Mouse (Mus musculus) intestine, embryonic 16.5 days (tissue): ENCODE data around the gene Pate1. TPM values are rescaled to one million over a fixed set of nuclear protein-coding genes. Genes with fewer than 3 reads are reported as not detected.

ENCODE experiments used
- ATAC-seq: fragments of 200-750 bp; cut with Nextera tagmentation; 2 replicates; pipeline ENCODE4 v1.8.0; 2017; ENCODE audit warnings: moderate TSS enrichment, moderate library complexity
- H3K27ac ChIP-seq: fragments of 300-500 bp; sonication (generic); 2 replicates; pipeline ENCODE4 v1.5.1; 2014; ENCODE audit warnings: mild to moderate bottlenecking, low read length
- H3K27me3 ChIP-seq: fragments of 300-500 bp; sonication (generic); replicated peaks from 2 replicates; pipeline ENCODE4 v1.6.1; 2014; ENCODE audit warnings: low read length, control low read depth, mixed read lengths; ENCODE audit not compliant: control insufficient read depth, insufficient read depth
- H3K36me3 ChIP-seq: fragments of 300-500 bp; sonication (generic); 2 replicates; pipeline ENCODE4 v1.6.1; 2014; ENCODE audit warnings: low read length, control low read depth; ENCODE audit not compliant: control insufficient read depth, insufficient read depth
- H3K4me1 ChIP-seq: fragments of 300-500 bp; sonication (generic); 2 replicates; pipeline ENCODE4 v1.6.1; 2014; ENCODE audit warnings: low read length, control low read depth, mixed read lengths; ENCODE audit not compliant: control insufficient read depth, insufficient read depth
- H3K4me2 ChIP-seq: fragments of 300-500 bp; sonication (generic); 2 replicates; pipeline ENCODE4 v1.6.1; 2014; ENCODE audit warnings: low read depth, low read length, control low read depth
- H3K4me3 ChIP-seq: fragments of 300-500 bp; sonication (generic); 2 replicates; pipeline ENCODE4 v1.5.1; 2014; ENCODE audit warnings: mild to moderate bottlenecking, low read length
- H3K9ac ChIP-seq: fragments of 300-500 bp; sonication (generic); 2 replicates; pipeline ENCODE4 v1.6.1; 2014; ENCODE audit warnings: low read depth, low read length
- H3K9me3 ChIP-seq: fragments of 300-500 bp; sonication (generic); 2 replicates; pipeline ENCODE4 v1.6.1; 2016; ENCODE audit warnings: low read length, control low read depth; ENCODE audit not compliant: control insufficient read depth
- WGBS: fragments of 180-500 bp; shearing (Covaris S2); extraction: QIAGEN DNeasy Blood & Tissue Kit; methylation state at CpG from one replicate; pipeline ENCODE4 v1.1.7; 2014; 5-methylcytosine and 5-hydroxymethylcytosine counted together
- polyA plus RNA-seq: library from polyadenylated mRNA; unstranded; fragments of >200 nt; fragmentation: Nextera tagmentation; extraction: Ambion mirVana; gene quantifications from 2 replicates; pipeline ENCODE4 v1.2.1, GENCODE M21; 2015

Gene Pate1
- not detected in 2 replicates for polyA plus RNA-seq

GRCm38 (mm10) chr9:35687013-35687412 is at the start of gene Pate1:
Gene Pate1 (minus strand): TSS chr9:35687390.
- Histone ChIP-seq H3K4me2 (no peak within 1 kb of the TSS), H3K36me3 (no peaks in the 10 kb centered on the region), H3K4me1 (no peaks in the 10 kb centered on the region), H3K27me3 (no peaks in the 10 kb centered on the region), H3K27ac (no peak within 1 kb of the TSS), H3K9me3 (no peaks in the 10 kb centered on the region), H3K9ac (no peak within 1 kb of the TSS), H3K4me3 (no peak within 1 kb of the TSS)
- ATAC-seq = no peak
- WGBS = 34% methylated on average over 1 of the region's 1 CpGs

GRCm38 (mm10) chr9:35707265-35707664 is 20.1 kb upstream of the Pate1 start:
- H3K4me2 ChIP-seq = no peak overlapping the region
- no peaks in the 10 kb centered on the region for H3K4me1 ChIP-seq
- no peaks in the 10 kb centered on the region for H3K27me3 ChIP-seq
- no peak overlapping the region for H3K4me3 ChIP-seq
- no peaks in the 10 kb centered on the region for H3K9me3 ChIP-seq
- no peaks in the 10 kb centered on the region for H3K36me3 ChIP-seq
- no peak for ATAC-seq
- no peak overlapping the region for H3K27ac ChIP-seq
- H3K9ac ChIP-seq = no peak overlapping the region

- H3K9ac ChIP-seq = no peak overlapping the region
- no peak overlapping the region for H3K27ac ChIP-seq
- no peaks in the 10 kb centered on the region for H3K9me3 ChIP-seq
- H3K4me1 ChIP-seq = no peaks in the 10 kb centered on the region
- no peaks in the 10 kb centered on the region for H3K27me3 ChIP-seq
- no peak overlapping the region for H3K4me3 ChIP-seq
- no peaks in the 10 kb centered on the region for H3K36me3 ChIP-seq
- H3K4me2 ChIP-seq = no peak overlapping the region
- ATAC-seq = no peak
These were observed 4.7 kb upstream of the Pate1 start for GRCm38 (mm10) chr9:35691924-35692323.

GRCm38 (mm10) chr9:35673557-35673956 is 13.6 kb downstream of the Pate1 start:
- H3K4me2 ChIP-seq = no peak overlapping the region
- WGBS = 82% methylated on average over 2 of the region's 2 CpGs
- no peaks in the 10 kb centered on the region for H3K4me1 ChIP-seq
- no peak overlapping the region for H3K27ac ChIP-seq
- H3K9ac ChIP-seq = no peak overlapping the region
- H3K27me3 ChIP-seq = no peaks in the 10 kb centered on the region
- no peaks in the 10 kb centered on the region for H3K9me3 ChIP-seq
- no peak overlapping the region for H3K4me3 ChIP-seq
- H3K36me3 ChIP-seq = no peaks in the 10 kb centered on the region
- no peak for ATAC-seq

- H3K9ac ChIP-seq = no peak within 1 kb of the TSS
- no peak within 1 kb of the TSS for H3K4me2 ChIP-seq
- H3K27ac ChIP-seq = no peak within 1 kb of the TSS
- H3K4me1 ChIP-seq = no peaks in the 10 kb centered on the region
- no peaks in the 10 kb centered on the region for H3K27me3 ChIP-seq
- H3K4me3 ChIP-seq = no peak within 1 kb of the TSS
- H3K36me3 ChIP-seq = no peaks in the 10 kb centered on the region
- WGBS = 75% methylated on average over 1 of the region's 1 CpGs
- H3K9me3 ChIP-seq = no peaks in the 10 kb centered on the region
- ATAC-seq = no peak
These were observed 39.1 kb downstream of the Pate1 start, which contains the start of gene Pate3 for GRCm38 (mm10) chr9:35648102-35648501. Gene Pate3 (minus strand): TSS chr9:35648202.

Other genes with a start within 250 kb of the Pate1 start
- not detected in 2 replicates for gene Gm1113, start 169.1 kb downstream of the Pate1 start, polyA plus RNA-seq
- gene Ddx25, start 128.9 kb downstream of the Pate1 start, polyA plus RNA-seq = 1.1 and 1.2 TPM in 2 replicates
- 15.0 and 16.5 TPM in 2 replicates for gene Pus3, start 128.8 kb downstream of the Pate1 start, polyA plus RNA-seq
- 0.38 and 0.66 TPM in 2 replicates for gene Pate2, start 117.1 kb downstream of the Pate1 start, polyA plus RNA-seq
- gene Hyls1, start 117.0 kb downstream of the Pate1 start, polyA plus RNA-seq = 10.8 TPM in 2 replicates
- gene Pate4, start 75.4 kb downstream of the Pate1 start, polyA plus RNA-seq = not detected in 2 replicates
- gene Pate3, start 39.2 kb downstream of the Pate1 start, polyA plus RNA-seq = not detected in 2 replicates
- not detected in 2 replicates for gene Gm17677, start 53.7 kb upstream of the Pate1 start, polyA plus RNA-seq
- gene Gm17727, start 90.7 kb upstream of the Pate1 start, polyA plus RNA-seq = not detected in 2 replicates
- not detected in 2 replicates for gene Gm27235, start 102.7 kb upstream of the Pate1 start, polyA plus RNA-seq
- not detected in 2 replicates for gene D730048I06Rik, start 102.7 kb upstream of the Pate1 start, polyA plus RNA-seq
- gene 9230110F15Rik, start 156.8 kb upstream of the Pate1 start, polyA plus RNA-seq = not detected in 2 replicates
- gene 9230113P08Rik, start 221.0 kb upstream of the Pate1 start, polyA plus RNA-seq = not detected in 2 replicates